Mouse (Mus musculus) lung, adult 2 months (tissue): ENCODE results near the gene Ddost. TPM values are rescaled to one million over a fixed set of nuclear protein-coding genes. Genes with fewer than 3 reads are reported as not detected.

Experiments
- DNase-seq: peaks from one replicate; pipeline ENCODE4 v3.0.0; 2022
- H3K4me1 ChIP-seq: fragments of 200-500 bp; 2 replicates; pipeline ENCODE4 v1.6.1; 2011; ENCODE audit warnings: low read length; ENCODE audit not compliant: control insufficient read depth, insufficient read depth
- H3K4me3 ChIP-seq: fragments of 200-500 bp; replicated peaks from 2 replicates; pipeline ENCODE3; 2011; ENCODE audit warnings: low read depth, mild to moderate bottlenecking, control low read depth, low read length; ENCODE audit errors: extremely low read depth
- CTCF ChIP-seq: fragments of 200-500 bp; IDR thresholded peaks from 2 replicates; pipeline ENCODE4 v1.5.1; 2011; ENCODE audit warnings: mild to moderate bottlenecking, low read length, control low read depth; ENCODE audit not compliant: insufficient read depth
- POLR2A ChIP-seq: fragments of 200-500 bp; IDR thresholded peaks from 2 replicates; pipeline ENCODE4 v1.6.1; 2011; ENCODE audit warnings: low read depth, mild to moderate bottlenecking, control low read depth, low read length, borderline replicate concordance; ENCODE audit errors: extremely low read depth
- WGBS: fragments of 180-500 bp; shearing (Covaris S2); methylation state at CpG from one replicate; pipeline ENCODE4 v1.1.7; 2018; 5-methylcytosine and 5-hydroxymethylcytosine counted together
- polyA plus RNA-seq: library from polyadenylated mRNA; depleted of rRNA; stranded (reverse); fragments of >200 nt; gene quantifications from 2 replicates; pipeline ENCODE4 v1.2.3, GENCODE M21; 2012

Gene Ddost
- polyA plus RNA-seq, 1 experiment: 194 TPM

GRCm38 (mm10) chr4:138344891-138345545 is 40.5 kb downstream of the Ddost start:
- Histone ChIP-seq H3K4me1 (no peaks in the 10 kb centered on the region), H3K4me3 (no peak overlapping the region)
- 51% methylated on average over 9 of the region's 9 CpGs for WGBS
- TF ChIP-seq CTCF (no peak), POLR2A (no peak)
- no peak for DNase-seq

DNA sequence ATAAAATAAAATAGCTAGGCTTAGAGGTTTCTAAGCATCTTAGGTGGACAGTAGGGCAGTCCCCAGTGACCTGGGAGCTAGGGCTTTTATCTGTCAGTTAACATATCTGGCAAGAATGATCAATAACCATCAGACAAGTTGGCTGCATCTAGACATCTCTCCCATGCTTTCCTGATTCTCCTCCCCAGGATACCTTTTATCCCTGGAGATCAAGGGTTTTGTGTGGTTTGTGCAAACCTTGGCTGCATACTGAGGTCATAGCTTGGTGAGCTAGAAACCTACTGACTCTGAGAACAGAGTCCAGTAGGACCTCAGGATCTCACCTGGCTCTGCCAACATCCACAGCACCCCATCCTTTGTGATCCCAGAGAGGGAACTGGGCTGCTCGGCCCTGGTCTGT is 42.8 kb downstream of the Ddost start:
- Histone ChIP-seq H3K4me1 (no peaks in the 10 kb centered on the region), H3K4me3 (no peak overlapping the region)
- WGBS: 74% methylated on average over 1 of the region's 1 CpGs
- no peak for DNase-seq
- no peak for TF ChIP-seq CTCF
- TF ChIP-seq POLR2A: no peak

- TF ChIP-seq CTCF (no peak), POLR2A (no peak)
- DNase-seq: no peak
- H3K4me3 ChIP-seq: no peak overlapping the region
- H3K4me1 ChIP-seq: no peaks in the 10 kb centered on the region
- 69% methylated on average over 7 of the region's 7 CpGs for WGBS
These were observed 44.2 kb downstream of the Ddost start for GRCm38 (mm10) chr4:138348716-138349115.

GRCm38 (mm10) chr4:138351821-138352220 is 47.3 kb downstream of the Ddost start:
- H3K4me3 ChIP-seq: no peak overlapping the region
- DNase-seq: no peak
- TF ChIP-seq POLR2A (no peak), CTCF (no peak)
- no peaks in the 10 kb centered on the region for H3K4me1 ChIP-seq
- WGBS: 89% methylated on average over 5 of the region's 5 CpGs

DNA sequence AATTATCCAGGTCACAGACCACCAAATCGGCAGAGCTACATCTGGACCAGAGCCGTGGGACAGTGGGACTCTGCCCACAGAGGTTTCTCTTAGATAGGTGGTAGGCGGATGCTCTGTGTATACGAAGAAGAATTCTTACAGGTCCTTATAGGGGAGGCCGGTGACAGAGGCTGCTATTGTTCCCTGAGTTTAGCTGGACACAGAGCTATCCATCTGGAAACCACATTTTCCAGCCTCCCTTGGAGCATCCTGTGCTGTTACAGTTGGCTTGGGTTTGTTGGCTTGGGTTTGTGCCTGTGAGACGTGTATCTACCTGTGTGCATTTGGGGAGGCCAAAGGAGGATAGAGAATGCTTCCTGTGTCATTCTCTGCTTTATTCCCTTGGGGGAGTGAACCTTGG is 48.2 kb downstream of the Ddost start:
- DNase-seq: no peak
- no peaks in the 10 kb centered on the region for H3K4me1 ChIP-seq
- WGBS: 88% methylated on average over 6 of the region's 6 CpGs
- TF ChIP-seq CTCF: no peak
- TF ChIP-seq POLR2A: no peak
- no peak overlapping the region for H3K4me3 ChIP-seq

- no peak for TF ChIP-seq POLR2A
- TF ChIP-seq CTCF: no peak
- Histone ChIP-seq H3K4me3 (no peak overlapping the region), H3K4me1 (no peaks in the 10 kb centered on the region)
- 68% methylated on average over 10 of the region's 10 CpGs for WGBS
- no peak for DNase-seq
These were observed 49.1 kb downstream of the Ddost start for GRCm38 (mm10) chr4:138353438-138354171.

DNA sequence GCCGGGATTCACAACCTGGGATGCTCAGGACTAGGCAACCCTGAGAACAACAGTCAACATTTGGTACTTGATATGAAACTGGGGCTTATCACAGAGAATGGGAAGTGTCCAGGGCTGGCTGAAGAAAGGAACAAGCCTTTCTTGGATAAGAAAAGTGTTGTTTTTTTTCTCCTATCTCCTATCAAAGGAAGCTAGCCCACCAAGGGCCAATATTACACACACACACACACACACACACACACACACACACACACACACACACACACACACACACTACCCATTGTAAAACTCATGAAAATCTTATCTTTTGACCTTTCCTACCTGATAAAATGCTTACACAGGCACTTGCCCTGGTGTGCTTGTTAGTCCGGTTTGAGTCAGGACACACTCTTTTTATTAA is 51.0 kb downstream of the Ddost start:
- WGBS: 81% methylated on average over 2 of the region's 2 CpGs
- Histone ChIP-seq H3K4me3 (no peak overlapping the region), H3K4me1 (no peaks in the 10 kb centered on the region)
- no peak for TF ChIP-seq CTCF
- no peak for TF ChIP-seq POLR2A
- no peak for DNase-seq

GRCm38 (mm10) chr4:138356141-138356540 is 51.6 kb downstream of the Ddost start:
- TF ChIP-seq POLR2A (no peak), CTCF (no peak)
- WGBS: 71% methylated on average over 8 of the region's 8 CpGs
- H3K4me3 ChIP-seq: no peak overlapping the region
- H3K4me1 ChIP-seq: no peaks in the 10 kb centered on the region
- DNase-seq: no peak

GRCm38 (mm10) chr4:138356551-138356950 is 52.0 kb downstream of the Ddost start:
- Histone ChIP-seq H3K4me1 (no peaks in the 10 kb centered on the region), H3K4me3 (no peak overlapping the region)
- 80% methylated on average over 12 of the region's 12 CpGs for WGBS
- TF ChIP-seq CTCF (no peak), POLR2A (no peak)
- no peak for DNase-seq

- H3K4me3 ChIP-seq: no peak overlapping the region
- WGBS: 77% methylated on average over 3 of the region's 3 CpGs
- no peaks in the 10 kb centered on the region for H3K4me1 ChIP-seq
- no peak for DNase-seq
- TF ChIP-seq POLR2A (no peak), CTCF (no peak)
These were observed 53.6 kb downstream of the Ddost start for GRCm38 (mm10) chr4:138358176-138358575.
